Mouse (Mus musculus) thymus, adult 2 months (tissue): ENCODE measurements at regions not wholly inside any gene's neighbourhood (a gene's known extent, or its start where the extent isn't known, plus 50 kb on each side); places are given as distances from the start of the nearest gene placed in this dataset.

Experiments used
- DNase-seq: peaks from one replicate; pipeline ENCODE4 v3.0.0; 2021
- H3K27ac ChIP-seq: fragments of 200-500 bp; 2 replicates; pipeline ENCODE4 v1.5.1; 2012; ENCODE audit warnings: low read length, control low read depth; ENCODE audit not compliant: control insufficient read depth, insufficient read depth
- H3K27me3 ChIP-seq: fragments of 200-500 bp; 2 replicates; pipeline ENCODE4 v1.6.1; 2012; ENCODE audit warnings: mild to moderate bottlenecking, low read length, moderate library complexity, mixed read lengths; ENCODE audit not compliant: control insufficient read depth, insufficient read depth
- H3K36me3 ChIP-seq: fragments of 200-500 bp; 2 replicates; pipeline ENCODE4 v1.6.1; 2012; ENCODE audit warnings: mild to moderate bottlenecking, low read length, moderate library complexity; ENCODE audit not compliant: control insufficient read depth, insufficient read depth
- H3K4me1 ChIP-seq: fragments of 200-500 bp; replicated peaks from 2 replicates; pipeline ENCODE4 v1.6.1; 2012; ENCODE audit warnings: low read length; ENCODE audit not compliant: control insufficient read depth, insufficient read depth
- H3K4me3 ChIP-seq: fragments of 200-500 bp; 2 replicates; pipeline ENCODE4 v1.5.1; 2012; ENCODE audit warnings: mild to moderate bottlenecking, low read length, control low read depth, moderate library complexity; ENCODE audit not compliant: control insufficient read depth, insufficient read depth
- CTCF ChIP-seq: fragments of 200-500 bp; IDR thresholded peaks from 2 replicates; pipeline ENCODE4 v1.5.1; 2012; ENCODE audit warnings: mild to moderate bottlenecking, control low read depth, low read length, moderate library complexity, borderline replicate concordance; ENCODE audit not compliant: control insufficient read depth, poor library complexity, insufficient read depth; ENCODE audit errors: extremely low read depth
- POLR2A ChIP-seq: fragments of 200-500 bp; IDR thresholded peaks from 2 replicates; pipeline ENCODE4 v1.6.1; 2012; ENCODE audit warnings: mild to moderate bottlenecking, low read length, control low read depth, moderate library complexity; ENCODE audit not compliant: control insufficient read depth, poor library complexity, insufficient read depth; ENCODE audit errors: extremely low read depth
- WGBS: fragments of 180-500 bp; shearing (Covaris S2); methylation state at CpG from one replicate; pipeline ENCODE4 v1.1.7; 2018; 5-methylcytosine and 5-hydroxymethylcytosine counted together

DNA sequence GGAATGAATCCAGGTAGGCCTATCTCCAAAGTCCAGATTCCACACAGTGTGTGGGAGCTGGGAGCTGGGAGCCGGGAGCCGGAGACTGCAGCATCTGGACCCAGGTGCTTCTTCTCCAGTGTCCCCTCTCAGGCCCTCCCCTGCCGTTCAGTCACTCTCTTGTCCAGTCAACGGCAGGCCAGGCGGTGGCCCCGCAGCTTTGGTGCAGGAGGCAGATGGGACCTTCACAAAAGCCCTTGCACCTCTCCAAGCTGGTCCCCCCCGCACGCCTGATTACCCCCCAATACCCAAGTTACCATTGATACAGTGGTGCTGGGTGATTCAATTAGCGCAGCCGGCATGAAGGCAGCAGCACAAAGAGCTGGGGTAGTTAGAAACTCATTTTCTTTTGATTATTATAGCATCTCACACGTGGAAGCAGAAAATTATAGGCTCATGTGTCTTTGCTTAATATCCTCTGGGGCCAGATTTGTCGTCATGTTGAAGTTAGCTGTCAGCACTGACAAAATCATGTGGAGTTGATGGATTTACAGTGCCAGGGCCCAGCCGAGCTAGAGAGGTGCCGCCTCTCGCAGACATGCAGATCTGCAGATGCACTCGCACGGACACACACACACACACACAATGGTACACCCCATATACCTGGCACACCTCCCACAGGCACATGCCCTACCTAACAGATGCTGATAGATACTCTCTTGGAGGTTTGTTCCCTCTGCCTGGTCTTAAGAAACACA, 53.6 kb upstream of the Lhx1 start:
- Histone ChIP-seq H3K27ac (no peak overlapping the region), H3K4me1 (no peaks in the 10 kb centered on the region), H3K27me3 (no peaks in the 10 kb centered on the region), H3K4me3 (no peak overlapping the region), H3K36me3 (no peaks in the 10 kb centered on the region)
- TF ChIP-seq CTCF = no peak
- no peak for TF ChIP-seq POLR2A
- 89% methylated on average over 17 of the region's 17 CpGs for WGBS
- no peak for DNase-seq
